Mouse (Mus musculus) gastrocnemius, postnatal 4 days (tissue): ENCODE measurements around the gene Gmpr2. TPM values are rescaled to one million over a fixed set of nuclear protein-coding genes. Genes with fewer than 3 reads are reported as not detected.

Experiments used
- DNase-seq, 2 experiments: peaks; one replicate each; pipeline ENCODE4 v3.0.0; 2021 to 2022; ENCODE audit warnings: low spot score in 2 of 2, mixed read lengths in 2 of 2
- total RNA-seq, 2 experiments: library from RNA; stranded (reverse); gene quantifications; 2 replicates each; pipeline ENCODE4 v1.2.3; 2021

The Gmpr2 gene
- total RNA-seq, 2 experiments from 2014 or later: 12.7 to 13.9 TPM

GRCm38 (mm10) chr14:55723433-55723832 is 51.7 kb downstream of the Gmpr2 start:
- DNase-seq: no peak

GRCm38 (mm10) chr14:55724411-55724871 is 52.7 kb downstream of the Gmpr2 start:
- DNase-seq: no peak

GRCm38 (mm10) chr14:55726261-55726660 is 54.5 kb downstream of the Gmpr2 start:
- no peak for DNase-seq

GRCm38 (mm10) chr14:55727889-55728685 is 56.3 kb downstream of the Gmpr2 start:
- DNase-seq: no peak

Other genes starting within 250 kb of the Gmpr2 start
- gene Dhrs4, start 193.2 kb upstream of the Gmpr2 start, total RNA-seq: 10 to 100 TPM; 23.7 to 28.5 TPM
- gene Carmil3, start 181.3 kb upstream of the Gmpr2 start, total RNA-seq: 1 to 10 TPM; 3.2 to 4.4 TPM
- gene Cpne6, start 161.5 kb upstream of the Gmpr2 start, total RNA-seq: not detected
- not detected for gene Nrl, start 147.0 kb upstream of the Gmpr2 start, total RNA-seq
- gene Pck2, start 131.7 kb upstream of the Gmpr2 start, total RNA-seq: 10 to 100 TPM; 21.6 to 21.8 TPM
- 10 to 100 TPM; 44.5 to 54.3 TPM for gene Dcaf11, start 111.9 kb upstream of the Gmpr2 start, total RNA-seq
- 1 to 10 TPM in 1 of 2 experiments, not detected in 1; 1.4 TPM for gene A730061H03Rik, start 111.5 kb upstream of the Gmpr2 start, total RNA-seq
- gene Fitm1, start 96.3 kb upstream of the Gmpr2 start, total RNA-seq: 100 to 1,000 TPM; 294 to 332 TPM
- gene Psme1, start 93.8 kb upstream of the Gmpr2 start, total RNA-seq: 10 to 100 TPM; 82.0 to 88.4 TPM
- 10 to 100 TPM; 49.1 to 53.6 TPM for gene Emc9, start 86.6 kb upstream of the Gmpr2 start, total RNA-seq
- gene Psme2, start 80.8 kb upstream of the Gmpr2 start, total RNA-seq: 100 to 1,000 TPM; 124 to 153 TPM
- 10 to 100 TPM; 21.2 to 22.4 TPM for gene Rnf31, start 80.2 kb upstream of the Gmpr2 start, total RNA-seq
- gene Irf9, start 68.4 kb upstream of the Gmpr2 start, total RNA-seq: 1 to 10 TPM; 7.0 to 9.0 TPM
- 1 to 10 TPM; 2.7 to 3.2 TPM for gene Rec8, start 53.9 kb upstream of the Gmpr2 start, total RNA-seq
- gene Ipo4, start 36.0 kb upstream of the Gmpr2 start, total RNA-seq: 100 to 1,000 TPM in 1 of 2 experiments, 10 to 100 TPM in 1; 97.6 to 104 TPM
- 1 to 10 TPM; 1.7 to 2.4 TPM for gene Gm49378, start 34.0 kb upstream of the Gmpr2 start, total RNA-seq
- 10 to 100 TPM; 46.8 to 47.8 TPM for gene Tm9sf1, start 28.1 kb upstream of the Gmpr2 start, total RNA-seq
- gene Tssk4, start 21.8 kb upstream of the Gmpr2 start, total RNA-seq: 1 to 10 TPM; 1.4 to 2.0 TPM
- gene Mdp1, start 11.4 kb upstream of the Gmpr2 start, total RNA-seq: 10 to 100 TPM; 27.2 to 27.5 TPM
- gene Nedd8, start 183 bp downstream of the Gmpr2 start, total RNA-seq: 100 to 1,000 TPM; 257 to 278 TPM
- 10 to 100 TPM; 21.6 to 21.7 TPM for gene Tinf2, start 9.9 kb downstream of the Gmpr2 start, total RNA-seq
- under 1 TPM; 0.39 to 0.49 TPM for gene Tgm1, start 42.0 kb downstream of the Gmpr2 start, total RNA-seq
- 10 to 100 TPM; 10.9 to 12.8 TPM for gene Rabggta, start 50.3 kb downstream of the Gmpr2 start, total RNA-seq
- gene Dhrs1, start 73.7 kb downstream of the Gmpr2 start, total RNA-seq: 10 to 100 TPM; 40.1 to 41.3 TPM
- gene Nop9, start 73.8 kb downstream of the Gmpr2 start, total RNA-seq: 10 to 100 TPM; 16.9 to 18.5 TPM
- under 1 TPM in 1 of 2 experiments, not detected in 1; 0.36 TPM for gene Cideb, start 86.5 kb downstream of the Gmpr2 start, total RNA-seq
- under 1 TPM; 0.13 to 0.20 TPM for gene Ltb4r2, start 89.5 kb downstream of the Gmpr2 start, total RNA-seq
- gene Ltb4r1, start 94.0 kb downstream of the Gmpr2 start, total RNA-seq: under 1 TPM; 0.49 to 0.64 TPM
- 10 to 100 TPM in 1 of 2 experiments, 1 to 10 TPM in 1; 9.2 to 11.3 TPM for gene Adcy4, start 112.2 kb downstream of the Gmpr2 start, total RNA-seq
- 10 to 100 TPM in 1 of 2 experiments, 1 to 10 TPM in 1; 9.4 to 10.7 TPM for gene Ripk3, start 116.9 kb downstream of the Gmpr2 start, total RNA-seq
- gene Nfatc4, start 151.2 kb downstream of the Gmpr2 start, total RNA-seq: 10 to 100 TPM; 23.0 to 26.0 TPM
- gene Nynrin, start 182.1 kb downstream of the Gmpr2 start, total RNA-seq: 10 to 100 TPM; 27.5 to 33.0 TPM
- gene Cbln3, start 212.5 kb downstream of the Gmpr2 start, total RNA-seq: under 1 TPM; 0.47 to 0.52 TPM
- gene Khnyn, start 213.0 kb downstream of the Gmpr2 start, total RNA-seq: 10 to 100 TPM; 15.7 to 16.9 TPM
- 10 to 100 TPM; 45.7 to 50.1 TPM for gene Sdr39u1, start 228.4 kb downstream of the Gmpr2 start, total RNA-seq